Mouse (Mus musculus): ENCODE measurements around the gene Hnrnpul2. TPM values are rescaled to one million over a fixed set of nuclear protein-coding genes. Genes with fewer than 3 reads are reported as not detected.

Hnrnpul2 gene
- polyA plus RNA-seq, 1 experiment from 2014 or later = 6.4 TPM

DNA sequence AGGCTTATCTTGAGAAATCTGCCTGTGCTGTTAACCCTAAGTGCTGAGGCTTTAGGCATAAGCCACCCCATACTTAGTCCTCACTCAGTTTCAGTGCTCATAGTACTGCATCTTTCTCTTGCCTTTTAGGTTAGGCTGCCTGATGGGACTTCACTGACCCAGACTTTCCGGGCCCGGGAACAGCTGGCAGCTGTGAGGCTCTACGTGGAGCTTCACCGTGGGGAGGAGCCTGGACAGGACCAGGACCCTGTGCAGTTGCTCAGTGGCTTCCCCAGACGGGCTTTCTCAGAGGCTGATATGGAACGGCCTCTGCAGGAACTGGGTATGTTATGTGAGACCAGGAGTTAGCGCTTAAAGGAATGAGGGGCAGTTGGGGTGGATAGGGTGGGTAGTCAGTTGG is 55.2 kb downstream of the Hnrnpul2 start:
- Histone ChIP-seq H3K27me3 (replicated peaks; ENCODE audit: control insufficient read depth, insufficient read depth, low read length) (no peaks in the 10 kb centered on the region), H3K4me2 (no peak overlapping the region), H3K4me3 (ENCODE audit: low read depth, low read length) (no peak overlapping the region), H3K9ac (ENCODE audit: low read depth, low read length) (no peak overlapping the region), H3K4me1 (replicated peaks; ENCODE audit: control insufficient read depth, insufficient read depth, low read length) (peaks cover 14% of the 10 kb centered on the region), H3K36me3 (ENCODE audit: control insufficient read depth, insufficient read depth, low read length) (peaks cover 25% of the 10 kb centered on the region), H3K27ac (ENCODE audit: low read depth, low read length) (no peak overlapping the region), H3K9me3 (ENCODE audit: control insufficient read depth, low read length) (no peaks in the 10 kb centered on the region)
- ATAC-seq (replicated peaks; ENCODE audit: low FRiP score) = no peak
- no peak for DNase-seq (ENCODE audit: low spot score)
- 87% methylated on average over 7 of the region's 7 CpGs for WGBS

DNA sequence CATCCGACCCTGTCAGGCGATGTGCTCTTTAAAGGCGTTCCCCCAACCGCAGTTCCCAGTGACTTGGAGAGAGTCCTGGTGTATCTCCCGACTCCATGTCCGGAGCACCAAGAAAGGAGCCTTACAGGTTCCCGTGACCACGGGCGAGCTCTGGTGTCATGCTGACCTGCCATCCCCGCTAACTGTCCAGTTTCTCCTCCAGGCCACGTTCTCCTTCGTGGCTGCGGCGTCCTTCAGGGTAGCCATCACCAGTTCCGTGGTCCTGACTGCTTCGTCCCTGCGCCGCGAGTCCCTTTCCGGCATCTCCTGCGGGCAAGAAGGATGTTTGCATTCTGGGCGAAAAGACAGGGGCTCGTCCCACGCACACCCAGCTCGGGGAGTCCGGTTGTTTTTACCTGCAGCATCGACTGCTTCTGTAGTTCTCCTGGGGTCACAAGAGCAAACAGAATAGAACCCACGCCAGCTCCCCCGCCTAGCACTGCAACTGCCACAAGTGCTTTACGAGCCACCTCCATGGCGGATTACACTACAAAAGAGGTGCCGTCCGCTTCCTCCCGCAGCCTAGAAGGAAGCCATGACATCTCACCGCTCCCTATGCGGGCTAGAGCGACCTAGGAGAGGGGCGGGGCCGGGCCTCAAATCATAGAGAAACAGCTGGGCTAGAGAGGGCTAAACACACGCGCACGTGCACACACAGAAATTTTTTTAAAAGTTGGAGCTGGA is 60.7 kb downstream of the Hnrnpul2 start, which contains the start of gene Uqcc3:
Uqcc3 (minus strand) TSS at position 613 of the 723 bp plus-strand sequence.
- Histone ChIP-seq H3K4me1 (replicated peaks; ENCODE audit: control insufficient read depth, insufficient read depth, low read length) (peaks cover 8% of the 10 kb centered on the region), H3K27me3 (replicated peaks; ENCODE audit: control insufficient read depth, insufficient read depth, low read length) (no peaks in the 10 kb centered on the region), H3K4me2 (peak within 1 kb of the TSS; percentile 92), H3K27ac (ENCODE audit: low read depth, low read length) (peak within 1 kb of the TSS; percentile 79), H3K9ac (ENCODE audit: low read depth, low read length) (peak within 1 kb of the TSS; percentile 95), H3K9me3 (ENCODE audit: control insufficient read depth, low read length) (no peaks in the 10 kb centered on the region), H3K4me3 (ENCODE audit: low read depth, low read length) (peak within 1 kb of the TSS; percentile 94), H3K36me3 (ENCODE audit: control insufficient read depth, insufficient read depth, low read length) (peaks cover 12% of the 10 kb centered on the region)
- WGBS = under 1% methylated on average over 42 of the region's 42 CpGs
- peak; percentile 84 for DNase-seq (ENCODE audit: low spot score)
- peak; percentile 97 for ATAC-seq (replicated peaks; ENCODE audit: low FRiP score)

DNA sequence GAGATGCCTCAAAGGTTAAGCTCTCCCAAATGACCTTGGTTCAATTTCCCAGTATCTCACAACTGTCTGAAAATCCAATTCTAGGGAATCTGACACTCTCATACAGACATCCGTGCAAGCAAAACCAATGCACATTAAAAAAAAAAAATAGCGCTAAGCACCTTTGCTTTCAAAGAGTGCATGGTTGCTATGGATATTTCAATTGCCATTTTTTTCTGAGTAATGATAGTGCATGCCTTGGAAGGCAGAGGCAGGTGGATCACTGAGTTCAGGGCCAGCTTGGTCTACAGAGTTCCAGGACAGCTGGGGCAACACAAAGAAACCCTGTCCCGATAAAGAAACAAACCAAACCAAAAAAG is 61.2 kb downstream of the Hnrnpul2 start:
- H3K36me3 ChIP-seq (ENCODE audit: control insufficient read depth, insufficient read depth, low read length) = peaks cover 12% of the 10 kb centered on the region
- ATAC-seq (replicated peaks; ENCODE audit: low FRiP score) = no peak
- WGBS = 15% methylated on average over 3 of the region's 3 CpGs
- no peaks in the 10 kb centered on the region for H3K9me3 ChIP-seq (ENCODE audit: control insufficient read depth, low read length)
- peaks cover 8% of the 10 kb centered on the region for H3K4me1 ChIP-seq (replicated peaks; ENCODE audit: control insufficient read depth, insufficient read depth, low read length)
- H3K27me3 ChIP-seq (replicated peaks; ENCODE audit: control insufficient read depth, insufficient read depth, low read length) = no peaks in the 10 kb centered on the region
- H3K27ac ChIP-seq (ENCODE audit: low read depth, low read length) = no peak overlapping the region
- H3K4me2 ChIP-seq = peak overlapping the region; percentile 92
- peak overlapping the region; percentile 94 for H3K4me3 ChIP-seq (ENCODE audit: low read depth, low read length)
- no peak for DNase-seq (ENCODE audit: low spot score)
- peak overlapping the region; percentile 95 for H3K9ac ChIP-seq (ENCODE audit: low read depth, low read length)

DNA sequence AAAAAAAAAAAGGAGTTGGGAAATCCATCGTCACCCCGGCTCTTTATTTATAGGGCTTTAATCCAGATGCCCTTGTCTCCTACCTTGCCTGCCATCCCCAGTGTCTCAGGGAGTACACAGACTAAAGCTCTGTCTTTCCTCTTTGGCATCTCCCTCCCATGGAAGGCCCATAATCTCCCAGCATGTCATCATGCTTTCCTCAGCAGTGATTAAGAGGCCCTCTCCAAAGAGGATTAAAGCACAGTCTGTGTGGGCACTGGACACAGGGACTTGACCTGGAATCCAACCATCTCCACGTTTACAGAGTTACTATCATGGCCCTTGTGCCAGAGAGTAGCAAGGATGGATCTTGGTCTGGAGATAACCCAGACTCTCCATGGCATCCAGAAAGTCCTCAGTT is 63.8 kb downstream of the Hnrnpul2 start, which contains the start of the genes Lbhd1 and Gm49403:
Lbhd1 (plus strand) TSS at position 117 of the 400 bp plus-strand sequence.
Gm49403 (plus strand) TSS at position 315 of the 400 bp plus-strand sequence.
- H3K4me3 ChIP-seq (ENCODE audit: low read depth, low read length) = no peak within 1 kb of the TSS
- H3K27ac ChIP-seq (ENCODE audit: low read depth, low read length) = no peak within 1 kb of the TSS
- no peaks in the 10 kb centered on the region for H3K9me3 ChIP-seq (ENCODE audit: control insufficient read depth, low read length)
- H3K4me2 ChIP-seq = no peak within 1 kb of the TSS
- peaks cover 12% of the 10 kb centered on the region for H3K4me1 ChIP-seq (replicated peaks; ENCODE audit: control insufficient read depth, insufficient read depth, low read length)
- H3K9ac ChIP-seq (ENCODE audit: low read depth, low read length) = no peak within 1 kb of the TSS
- ATAC-seq (replicated peaks; ENCODE audit: low FRiP score) = no peak
- 69% methylated on average over 3 of the region's 3 CpGs for WGBS
- no peaks in the 10 kb centered on the region for H3K36me3 ChIP-seq (ENCODE audit: control insufficient read depth, insufficient read depth, low read length)
- DNase-seq (ENCODE audit: low spot score) = no peak
- no peaks in the 10 kb centered on the region for H3K27me3 ChIP-seq (replicated peaks; ENCODE audit: control insufficient read depth, insufficient read depth, low read length)

Other genes with a start within 250 kb of the Hnrnpul2 start
- gene Slc22a8, start 228.8 kb upstream of the Hnrnpul2 start, polyA plus RNA-seq (2014; fragmentation: Nextera tagmentation; extraction: Ambion mirVana) = 2.0 and 2.9 TPM in 2 replicates
- gene Slc22a6, start 202.0 kb upstream of the Hnrnpul2 start, polyA plus RNA-seq (2014; fragmentation: Nextera tagmentation; extraction: Ambion mirVana) = not detected in 2 replicates
- 0.12 TPM in 1 of 2 replicates, not detected in the other for gene Chrm1, start 156.2 kb upstream of the Hnrnpul2 start, polyA plus RNA-seq (2014; fragmentation: Nextera tagmentation; extraction: Ambion mirVana)
- gene Slc3a2, start 96.6 kb upstream of the Hnrnpul2 start, polyA plus RNA-seq (2014; fragmentation: Nextera tagmentation; extraction: Ambion mirVana) = 150 and 159 TPM in 2 replicates
- gene Wdr74, start 84.2 kb upstream of the Hnrnpul2 start, polyA plus RNA-seq (2014; fragmentation: Nextera tagmentation; extraction: Ambion mirVana) = 142 and 143 TPM in 2 replicates
- gene 1700092M07Rik, start 79.3 kb upstream of the Hnrnpul2 start, polyA plus RNA-seq (2014; fragmentation: Nextera tagmentation; extraction: Ambion mirVana) = 1.7 and 2.0 TPM in 2 replicates
- gene Stx5a, start 78.6 kb upstream of the Hnrnpul2 start, polyA plus RNA-seq (2014; fragmentation: Nextera tagmentation; extraction: Ambion mirVana) = 69.5 and 73.1 TPM in 2 replicates
- 197 and 198 TPM in 2 replicates for gene Nxf1, start 62.9 kb upstream of the Hnrnpul2 start, polyA plus RNA-seq (2014; fragmentation: Nextera tagmentation; extraction: Ambion mirVana)
- gene Tmem223, start 49.0 kb upstream of the Hnrnpul2 start, polyA plus RNA-seq (2014; fragmentation: Nextera tagmentation; extraction: Ambion mirVana) = 116 and 123 TPM in 2 replicates
- 116 and 119 TPM in 2 replicates for gene Tmem179b, start 45.5 kb upstream of the Hnrnpul2 start, polyA plus RNA-seq (2014; fragmentation: Nextera tagmentation; extraction: Ambion mirVana)
- 25.9 TPM in 2 replicates for gene Taf6l, start 33.6 kb upstream of the Hnrnpul2 start, polyA plus RNA-seq (2014; fragmentation: Nextera tagmentation; extraction: Ambion mirVana)
- 152 and 159 TPM in 2 replicates for gene Polr2g, start 21.4 kb upstream of the Hnrnpul2 start, polyA plus RNA-seq (2014; fragmentation: Nextera tagmentation; extraction: Ambion mirVana)
- gene Zbtb3, start 17.5 kb upstream of the Hnrnpul2 start, polyA plus RNA-seq (2014; fragmentation: Nextera tagmentation; extraction: Ambion mirVana) = 3.2 and 4.1 TPM in 2 replicates
- 43.8 and 46.8 TPM in 2 replicates for gene Ttc9c, start 677 bp upstream of the Hnrnpul2 start, polyA plus RNA-seq (2014; fragmentation: Nextera tagmentation; extraction: Ambion mirVana)
- 0.40 TPM in 1 of 2 replicates, not detected in the other for gene AC129217.1, start 9.8 kb downstream of the Hnrnpul2 start, polyA plus RNA-seq (2014; fragmentation: Nextera tagmentation; extraction: Ambion mirVana)
- gene Bscl2, start 17.5 kb downstream of the Hnrnpul2 start, polyA plus RNA-seq (2014; fragmentation: Nextera tagmentation; extraction: Ambion mirVana) = 52.7 and 52.9 TPM in 2 replicates
- 2.1 and 2.3 TPM in 2 replicates for gene Gng3, start 19.2 kb downstream of the Hnrnpul2 start, polyA plus RNA-seq (2014; fragmentation: Nextera tagmentation; extraction: Ambion mirVana)
- gene Lrrn4cl, start 30.8 kb downstream of the Hnrnpul2 start, polyA plus RNA-seq (2014; fragmentation: Nextera tagmentation; extraction: Ambion mirVana) = 0.10 and 0.34 TPM in 2 replicates
- gene Ubxn1, start 51.5 kb downstream of the Hnrnpul2 start, polyA plus RNA-seq (2014; fragmentation: Nextera tagmentation; extraction: Ambion mirVana) = 198 and 204 TPM in 2 replicates
- gene Uqcc3, start 60.9 kb downstream of the Hnrnpul2 start, polyA plus RNA-seq (2014; fragmentation: Nextera tagmentation; extraction: Ambion mirVana) = 57.1 and 66.9 TPM in 2 replicates
- gene Lbhd1, start 63.7 kb downstream of the Hnrnpul2 start, polyA plus RNA-seq (2014; fragmentation: Nextera tagmentation; extraction: Ambion mirVana) = 133 and 147 TPM in 2 replicates
- not detected in 2 replicates for gene Gm49403, start 63.9 kb downstream of the Hnrnpul2 start, polyA plus RNA-seq (2014; fragmentation: Nextera tagmentation; extraction: Ambion mirVana)
- gene 1810009A15Rik, start 68.8 kb downstream of the Hnrnpul2 start, polyA plus RNA-seq (2014; fragmentation: Nextera tagmentation; extraction: Ambion mirVana) = 163 and 171 TPM in 2 replicates
- not detected in 2 replicates for gene Gm49416, start 68.9 kb downstream of the Hnrnpul2 start, polyA plus RNA-seq (2014; fragmentation: Nextera tagmentation; extraction: Ambion mirVana)
- 47.8 and 52.4 TPM in 2 replicates for gene Ints5, start 73.0 kb downstream of the Hnrnpul2 start, polyA plus RNA-seq (2014; fragmentation: Nextera tagmentation; extraction: Ambion mirVana)
- gene Ganab, start 78.1 kb downstream of the Hnrnpul2 start, polyA plus RNA-seq (2014; fragmentation: Nextera tagmentation; extraction: Ambion mirVana) = 91.8 and 106 TPM in 2 replicates
- gene B3gat3, start 100.4 kb downstream of the Hnrnpul2 start, polyA plus RNA-seq (2014; fragmentation: Nextera tagmentation; extraction: Ambion mirVana) = 32.3 and 34.8 TPM in 2 replicates
- 2.4 and 3.9 TPM in 2 replicates for gene Rom1, start 109.3 kb downstream of the Hnrnpul2 start, polyA plus RNA-seq (2014; fragmentation: Nextera tagmentation; extraction: Ambion mirVana)
- 22.6 and 26.1 TPM in 2 replicates for gene Eml3, start 109.5 kb downstream of the Hnrnpul2 start, polyA plus RNA-seq (2014; fragmentation: Nextera tagmentation; extraction: Ambion mirVana)
- 75.6 and 81.1 TPM in 2 replicates for gene Mta2, start 121.9 kb downstream of the Hnrnpul2 start, polyA plus RNA-seq (2014; fragmentation: Nextera tagmentation; extraction: Ambion mirVana)
- gene Tut1, start 133.8 kb downstream of the Hnrnpul2 start, polyA plus RNA-seq (2014; fragmentation: Nextera tagmentation; extraction: Ambion mirVana) = 42.4 and 43.2 TPM in 2 replicates
- gene Eef1g, start 147.0 kb downstream of the Hnrnpul2 start, polyA plus RNA-seq (2014; fragmentation: Nextera tagmentation; extraction: Ambion mirVana) = 598 and 618 TPM in 2 replicates
- gene Ahnak, start 169.3 kb downstream of the Hnrnpul2 start, polyA plus RNA-seq (2014; fragmentation: Nextera tagmentation; extraction: Ambion mirVana) = 2.6 and 3.7 TPM in 2 replicates

Data from liver, embryonic 11.5 days (tissue).